Mouse (Mus musculus): Measurements from ENCODE around the gene Hk3. TPM values are rescaled to one million over a fixed set of nuclear protein-coding genes. Genes with fewer than 3 reads are reported as not detected.
A peak's percentile ranks its signal among the peaks of the same experiment; 100 is the strongest.

The Hk3 gene
- polyA plus RNA-seq, 1 experiment from 2014 or later = 0.94 TPM

GRCm38 (mm10) chr13:55008589-55008988, 12.6 kb downstream of the Hk3 start:
- Histone ChIP-seq H3K27ac (ENCODE audit: low read depth, low read length) (no peak overlapping the region), H3K36me3 (ENCODE audit: control insufficient read depth, insufficient read depth, low read length) (no peaks in the 10 kb centered on the region), H3K27me3 (ENCODE audit: control insufficient read depth, insufficient read depth, low read length) (peaks cover 10% of the 10 kb centered on the region; the same call in 1 of the 2 replicates), H3K4me1 (ENCODE audit: control insufficient read depth, insufficient read depth, low read length) (peaks cover 34% of the 10 kb centered on the region), H3K9me3 (ENCODE audit: control insufficient read depth, low read length) (no peaks in the 10 kb centered on the region), H3K4me2 (peak overlapping the region; percentile 2; the same call in 1 of the 2 replicates), H3K4me3 (ENCODE audit: low read depth, low read length) (no peak overlapping the region), H3K9ac (ENCODE audit: low read length) (no peak overlapping the region)
- DNase-seq (ENCODE audit: low spot score, missing footprints) (peak; percentile 98), ATAC-seq (ENCODE audit: low FRiP score) (peak; percentile 86)
- WGBS = 29% methylated on average over 6 of the region's 6 CpGs

GRCm38 (mm10) chr13:55006415-55006742, 14.8 kb downstream of the Hk3 start:
- no peak for DNase-seq (ENCODE audit: low spot score, missing footprints)
- no peak for ATAC-seq (ENCODE audit: low FRiP score)
- no peak overlapping the region for H3K4me2 ChIP-seq
- H3K27ac ChIP-seq (ENCODE audit: low read depth, low read length) = no peak overlapping the region; the same call in 1 of the 2 replicates
- H3K36me3 ChIP-seq (ENCODE audit: control insufficient read depth, insufficient read depth, low read length) = no peaks in the 10 kb centered on the region
- WGBS = 89% methylated on average over 7 of the region's 7 CpGs
- no peak overlapping the region for H3K4me3 ChIP-seq (ENCODE audit: low read depth, low read length)
- peaks cover 29% of the 10 kb centered on the region for H3K4me1 ChIP-seq (ENCODE audit: control insufficient read depth, insufficient read depth, low read length)
- H3K9me3 ChIP-seq (ENCODE audit: control insufficient read depth, low read length) = no peaks in the 10 kb centered on the region
- H3K9ac ChIP-seq (ENCODE audit: low read length) = no peak overlapping the region
- peaks cover 8% of the 10 kb centered on the region; the same call in 1 of the 2 replicates for H3K27me3 ChIP-seq (ENCODE audit: control insufficient read depth, insufficient read depth, low read length)

GRCm38 (mm10) chr13:55005691-55006414, 15.3 kb downstream of the Hk3 start:
- no peak overlapping the region for H3K4me3 ChIP-seq (ENCODE audit: low read depth, low read length)
- peaks cover 8% of the 10 kb centered on the region; the same call in 1 of the 2 replicates for H3K27me3 ChIP-seq (ENCODE audit: control insufficient read depth, insufficient read depth, low read length)
- H3K9me3 ChIP-seq (ENCODE audit: control insufficient read depth, low read length) = no peaks in the 10 kb centered on the region

GRCm38 (mm10) chr13:55004646-55005045, 16.5 kb downstream of the Hk3 start:
- no peaks in the 10 kb centered on the region for H3K36me3 ChIP-seq (ENCODE audit: control insufficient read depth, insufficient read depth, low read length)
- no peak overlapping the region for H3K4me2 ChIP-seq
- no peak for ATAC-seq (ENCODE audit: low FRiP score)
- H3K4me1 ChIP-seq (ENCODE audit: control insufficient read depth, insufficient read depth, low read length) = peaks cover 29% of the 10 kb centered on the region
- H3K27ac ChIP-seq (ENCODE audit: low read depth, low read length) = no peak overlapping the region
- 76% methylated on average over 11 of the region's 11 CpGs for WGBS
- H3K27me3 ChIP-seq (ENCODE audit: control insufficient read depth, insufficient read depth, low read length) = no peaks in the 10 kb centered on the region; the same call in 1 of the 2 replicates
- H3K9me3 ChIP-seq (ENCODE audit: control insufficient read depth, low read length) = no peaks in the 10 kb centered on the region
- H3K4me3 ChIP-seq (ENCODE audit: low read depth, low read length) = no peak overlapping the region
- no peak for DNase-seq (ENCODE audit: low spot score, missing footprints)
- H3K9ac ChIP-seq (ENCODE audit: low read length) = no peak overlapping the region

More at GRCm38 (mm10) chr13:55005691-55006414, 15.3 kb downstream of the Hk3 start:
- Histone ChIP-seq H3K4me1 (ENCODE audit: control insufficient read depth, insufficient read depth, low read length) (peaks cover 29% of the 10 kb centered on the region), H3K27ac (ENCODE audit: low read depth, low read length) (no peak overlapping the region; the same call in 1 of the 2 replicates), H3K4me2 (no peak overlapping the region), H3K36me3 (ENCODE audit: control insufficient read depth, insufficient read depth, low read length) (no peaks in the 10 kb centered on the region), H3K9ac (ENCODE audit: low read length) (no peak overlapping the region)
- ATAC-seq (ENCODE audit: low FRiP score) = no peak
- DNase-seq (ENCODE audit: low spot score, missing footprints) = no peak
- WGBS = 77% methylated on average over 31 of the region's 31 CpGs

GRCm38 (mm10) chr13:55002090-55002489, 19.1 kb downstream of the Hk3 start:
- Histone ChIP-seq H3K27me3 (ENCODE audit: control insufficient read depth, insufficient read depth, low read length) (no peaks in the 10 kb centered on the region; the same call in 1 of the 2 replicates), H3K36me3 (ENCODE audit: control insufficient read depth, insufficient read depth, low read length) (no peaks in the 10 kb centered on the region)
- no peak for DNase-seq (ENCODE audit: low spot score, missing footprints)

GRCm38 (mm10) chr13:55000433-55000832, 20.8 kb downstream of the Hk3 start:
- Histone ChIP-seq H3K4me1 (ENCODE audit: control insufficient read depth, insufficient read depth, low read length) (peaks cover 6% of the 10 kb centered on the region), H3K9ac (ENCODE audit: low read length) (no peak overlapping the region), H3K9me3 (ENCODE audit: control insufficient read depth, low read length) (no peaks in the 10 kb centered on the region), H3K27me3 (ENCODE audit: control insufficient read depth, insufficient read depth, low read length) (no peaks in the 10 kb centered on the region), H3K36me3 (ENCODE audit: control insufficient read depth, insufficient read depth, low read length) (no peaks in the 10 kb centered on the region), H3K4me3 (ENCODE audit: low read depth, low read length) (no peak overlapping the region), H3K27ac (ENCODE audit: low read depth, low read length) (no peak overlapping the region), H3K4me2 (no peak overlapping the region)
- ATAC-seq (ENCODE audit: low FRiP score) = no peak
- DNase-seq (ENCODE audit: low spot score, missing footprints) = no peak
- WGBS = 84% methylated on average over 10 of the region's 10 CpGs

More at GRCm38 (mm10) chr13:55002090-55002489, 19.1 kb downstream of the Hk3 start:
- Histone ChIP-seq H3K9me3 (ENCODE audit: control insufficient read depth, low read length) (no peaks in the 10 kb centered on the region), H3K27ac (ENCODE audit: low read depth, low read length) (no peak overlapping the region), H3K4me3 (ENCODE audit: low read depth, low read length) (no peak overlapping the region), H3K4me1 (ENCODE audit: control insufficient read depth, insufficient read depth, low read length) (peaks cover 7% of the 10 kb centered on the region), H3K9ac (ENCODE audit: low read length) (no peak overlapping the region), H3K4me2 (no peak overlapping the region)
- ATAC-seq (ENCODE audit: low FRiP score) = no peak
- WGBS = 85% methylated on average over 10 of the region's 10 CpGs

GRCm38 (mm10) chr13:54997568-54997967, 23.6 kb downstream of the Hk3 start:
- Histone ChIP-seq H3K27me3 (ENCODE audit: control insufficient read depth, insufficient read depth, low read length) (peaks cover 2% of the 10 kb centered on the region; the same call in 1 of the 2 replicates), H3K9ac (ENCODE audit: low read length) (no peak overlapping the region), H3K4me1 (ENCODE audit: control insufficient read depth, insufficient read depth, low read length) (peaks cover 22% of the 10 kb centered on the region), H3K4me2 (no peak overlapping the region), H3K27ac (ENCODE audit: low read depth, low read length) (no peak overlapping the region), H3K4me3 (ENCODE audit: low read depth, low read length) (no peak overlapping the region), H3K36me3 (ENCODE audit: control insufficient read depth, insufficient read depth, low read length) (no peaks in the 10 kb centered on the region), H3K9me3 (ENCODE audit: control insufficient read depth, low read length) (no peaks in the 10 kb centered on the region)
- DNase-seq (ENCODE audit: low spot score, missing footprints) (no peak), ATAC-seq (ENCODE audit: low FRiP score) (no peak)
- WGBS = 76% methylated on average over 8 of the region's 8 CpGs

- H3K27ac ChIP-seq (ENCODE audit: low read depth, low read length) = peak overlapping the region; percentile 51; the same call in 1 of the 2 replicates
- no peak overlapping the region for H3K4me3 ChIP-seq (ENCODE audit: low read depth, low read length)
- no peaks in the 10 kb centered on the region for H3K36me3 ChIP-seq (ENCODE audit: control insufficient read depth, insufficient read depth, low read length)
- no peak overlapping the region for H3K9ac ChIP-seq (ENCODE audit: low read length)
- no peaks in the 10 kb centered on the region for H3K9me3 ChIP-seq (ENCODE audit: control insufficient read depth, low read length)
- no peak for ATAC-seq (ENCODE audit: low FRiP score)
- DNase-seq (ENCODE audit: low spot score, missing footprints) = no peak
- H3K4me2 ChIP-seq = no peak overlapping the region
- 61% methylated on average over 6 of the region's 6 CpGs for WGBS
- peaks cover 22% of the 10 kb centered on the region for H3K4me1 ChIP-seq (ENCODE audit: control insufficient read depth, insufficient read depth, low read length)
- H3K27me3 ChIP-seq (ENCODE audit: control insufficient read depth, insufficient read depth, low read length) = peaks cover 2% of the 10 kb centered on the region
Measured at GRCm38 (mm10) chr13:54995161-54995560, 26.0 kb downstream of the Hk3 start.

GRCm38 (mm10) chr13:54994576-54994975, 26.6 kb downstream of the Hk3 start:
- H3K4me2 ChIP-seq = no peak overlapping the region
- DNase-seq (ENCODE audit: low spot score, missing footprints) = peak; percentile 93
- H3K9ac ChIP-seq (ENCODE audit: low read length) = no peak overlapping the region
- no peak overlapping the region for H3K4me3 ChIP-seq (ENCODE audit: low read depth, low read length)
- H3K4me1 ChIP-seq (ENCODE audit: control insufficient read depth, insufficient read depth, low read length) = peaks cover 24% of the 10 kb centered on the region
- H3K27me3 ChIP-seq (ENCODE audit: control insufficient read depth, insufficient read depth, low read length) = peaks cover 2% of the 10 kb centered on the region
- peak; percentile 63 for ATAC-seq (ENCODE audit: low FRiP score)
- peak overlapping the region; percentile 51 for H3K27ac ChIP-seq (ENCODE audit: low read depth, low read length)
- H3K36me3 ChIP-seq (ENCODE audit: control insufficient read depth, insufficient read depth, low read length) = no peaks in the 10 kb centered on the region
- 7% methylated on average over 4 of the region's 4 CpGs for WGBS
- H3K9me3 ChIP-seq (ENCODE audit: control insufficient read depth, low read length) = no peaks in the 10 kb centered on the region
